Mouse (Mus musculus) forebrain, postnatal 0 days (tissue): Measurements from ENCODE around the gene Foxi2. TPM values are rescaled to one million over a fixed set of nuclear protein-coding genes. Genes with fewer than 3 reads are reported as not detected.

Experiments used
- ATAC-seq: fragments of 200-750 bp; cut with Nextera tagmentation; 2 replicates; pipeline ENCODE4 v1.8.0; 2017; ENCODE audit warnings: mild to moderate bottlenecking, moderate library complexity
- DNase-seq: peaks from one replicate; pipeline ENCODE4 v3.0.0-alpha.2; 2015
- H3K27ac ChIP-seq: fragments of 300-500 bp; sonication (generic); 2 replicates; pipeline ENCODE4 v1.5.1; 2014; ENCODE audit warnings: low read depth, mild to moderate bottlenecking, antibody characterized with exemption, low read length, moderate library complexity, mixed read lengths
- H3K27me3 ChIP-seq: fragments of 300-500 bp; sonication (generic); 2 replicates; pipeline ENCODE4 v1.6.1; 2014; ENCODE audit warnings: mild to moderate bottlenecking, low read length, mixed read lengths; ENCODE audit not compliant: insufficient read depth
- H3K36me3 ChIP-seq: fragments of 300-500 bp; sonication (generic); 2 replicates; pipeline ENCODE4 v1.6.1; 2014; ENCODE audit warnings: mild to moderate bottlenecking, moderate library complexity; ENCODE audit not compliant: insufficient read depth
- H3K4me1 ChIP-seq: fragments of 300-500 bp; sonication (generic); 2 replicates; pipeline ENCODE4 v1.6.1; 2014; ENCODE audit warnings: antibody characterized with exemption; ENCODE audit not compliant: insufficient read depth
- H3K4me2 ChIP-seq: fragments of 300-500 bp; sonication (generic); 2 replicates; pipeline ENCODE4 v1.6.1; 2014; ENCODE audit warnings: low read depth, mild to moderate bottlenecking, moderate library complexity
- H3K4me3 ChIP-seq: fragments of 300-500 bp; sonication (generic); 2 replicates; pipeline ENCODE4 v1.5.1; 2014; ENCODE audit warnings: low read depth, low read length, mixed read lengths
- H3K9ac ChIP-seq: fragments of 300-500 bp; sonication (generic); 2 replicates; pipeline ENCODE4 v1.6.1; 2014; ENCODE audit warnings: mild to moderate bottlenecking
- H3K9me3 ChIP-seq: fragments of 300-500 bp; sonication (generic); 2 replicates; pipeline ENCODE4 v1.6.1; 2016; ENCODE audit warnings: low read length
- CTCF ChIP-seq: sonication (generic); IDR thresholded peaks from 2 replicates; pipeline ENCODE4 v1.5.1; 2016; ENCODE audit warnings: antibody characterized with exemption, control low read depth, low read depth
- WGBS: fragments of 180-500 bp; shearing (Covaris S2); extraction: QIAGEN DNeasy Blood & Tissue Kit; methylation state at CpG from one replicate; pipeline ENCODE4 v1.1.7; 2014; 5-methylcytosine and 5-hydroxymethylcytosine counted together
- polyA plus RNA-seq: library from polyadenylated mRNA; unstranded; fragments of >200 nt; fragmentation: Nextera tagmentation; extraction: Ambion mirVana; gene quantifications from 2 replicates; pipeline ENCODE4 v1.2.1, GENCODE M21; 2015
- total RNA-seq: library from RNA; depleted of rRNA; stranded (reverse); fragments of >200 nt; gene quantifications from 2 replicates; pipeline ENCODE4 v1.2.3, GENCODE M21; 2014

Gene Foxi2
- total and polyA plus RNA-seq, 2 experiments from 2014 or later: 0.07 TPM; not detected in 1

GRCm38 (mm10) chr7:135394436-135394835 lies 15.7 kb upstream of the Foxi2 start:
- Histone ChIP-seq H3K27ac (no peak overlapping the region), H3K4me1 (no peaks in the 10 kb centered on the region), H3K4me2 (no peak overlapping the region), H3K9ac (no peak overlapping the region), H3K36me3 (no peaks in the 10 kb centered on the region), H3K27me3 (no peaks in the 10 kb centered on the region), H3K4me3 (no peak overlapping the region), H3K9me3 (no peaks in the 10 kb centered on the region)
- DNase-seq (no peak), ATAC-seq (no peak)
- 78% methylated on average over 3 of the region's 3 CpGs for WGBS
- TF ChIP-seq CTCF: 0 out of 2 replicates have a peak, but pooled peaks have one; percentile 2

- TF ChIP-seq CTCF: no peak
- H3K27me3 ChIP-seq: no peaks in the 10 kb centered on the region
Measured at GRCm38 (mm10) chr7:135395242-135395641, 14.9 kb upstream of the Foxi2 start.

GRCm38 (mm10) chr7:135397096-135397495 lies 13.0 kb upstream of the Foxi2 start:
- Histone ChIP-seq H3K4me2 (no peak overlapping the region), H3K27me3 (no peaks in the 10 kb centered on the region), H3K4me3 (no peak overlapping the region), H3K36me3 (no peaks in the 10 kb centered on the region), H3K4me1 (no peaks in the 10 kb centered on the region), H3K9me3 (no peaks in the 10 kb centered on the region), H3K9ac (no peak overlapping the region), H3K27ac (no peak overlapping the region)
- TF ChIP-seq CTCF: no peak
- ATAC-seq (no peak), DNase-seq (no peak)
- WGBS: 73% methylated on average over 6 of the region's 6 CpGs

More at GRCm38 (mm10) chr7:135395242-135395641, 14.9 kb upstream of the Foxi2 start:
- Histone ChIP-seq H3K9me3 (no peaks in the 10 kb centered on the region), H3K4me3 (no peak overlapping the region), H3K9ac (no peak overlapping the region), H3K27ac (no peak overlapping the region), H3K4me2 (no peak overlapping the region), H3K36me3 (no peaks in the 10 kb centered on the region), H3K4me1 (no peaks in the 10 kb centered on the region)
- DNase-seq (no peak), ATAC-seq (no peak)

- ATAC-seq (no peak), DNase-seq (no peak)
- no peaks in the 10 kb centered on the region for H3K27me3 ChIP-seq
- H3K9ac ChIP-seq: no peak overlapping the region
- TF ChIP-seq CTCF: no peak
- H3K9me3 ChIP-seq: no peaks in the 10 kb centered on the region
- no peak overlapping the region for H3K27ac ChIP-seq
- H3K4me2 ChIP-seq: no peak overlapping the region
- no peaks in the 10 kb centered on the region for H3K4me1 ChIP-seq
- H3K36me3 ChIP-seq: no peaks in the 10 kb centered on the region
- no peak overlapping the region for H3K4me3 ChIP-seq
- WGBS: 37% methylated on average over 5 of the region's 5 CpGs
Measured at GRCm38 (mm10) chr7:135397874-135398273, 12.2 kb upstream of the Foxi2 start.

DNA sequence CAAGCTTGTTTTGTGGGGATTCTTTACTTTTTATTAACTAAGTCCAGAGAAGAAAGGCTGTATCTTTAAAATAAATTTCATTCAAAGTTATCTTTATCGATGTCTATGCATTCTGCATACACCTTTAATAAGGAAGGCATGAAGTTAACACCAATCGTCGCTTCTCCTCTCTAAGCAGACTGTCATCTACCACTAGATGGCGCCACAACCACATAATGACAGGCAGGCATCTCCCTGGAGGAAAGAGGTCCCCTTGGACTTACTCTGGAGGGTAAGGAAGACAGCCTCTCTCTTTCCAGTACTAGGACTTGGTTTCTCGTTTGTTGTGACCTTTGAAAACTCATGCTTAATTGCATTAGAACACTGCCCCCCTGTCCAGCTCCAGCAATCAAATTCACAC lies 6.7 kb upstream of the Foxi2 start:
- no peaks in the 10 kb centered on the region for H3K4me1 ChIP-seq
- H3K27ac ChIP-seq: no peak overlapping the region
- peak; percentile 90 for DNase-seq
- H3K4me2 ChIP-seq: no peak overlapping the region
- H3K4me3 ChIP-seq: no peak overlapping the region
- peak; percentile 68 for ATAC-seq
- no peaks in the 10 kb centered on the region for H3K9me3 ChIP-seq
- no peaks in the 10 kb centered on the region for H3K36me3 ChIP-seq
- WGBS: 6% methylated on average over 5 of the region's 5 CpGs
- H3K9ac ChIP-seq: no peak overlapping the region
- H3K27me3 ChIP-seq: no peaks in the 10 kb centered on the region
- peak; percentile 93 for TF ChIP-seq CTCF

GRCm38 (mm10) chr7:135406761-135407160 lies 3.3 kb upstream of the Foxi2 start:
- H3K4me2 ChIP-seq: no peak overlapping the region
- WGBS: 76% methylated on average over 3 of the region's 3 CpGs
- no peak overlapping the region for H3K9ac ChIP-seq
- H3K4me3 ChIP-seq: no peak overlapping the region
- no peak for TF ChIP-seq CTCF
- ATAC-seq (no peak), DNase-seq (no peak)
- H3K27ac ChIP-seq: no peak overlapping the region
- H3K27me3 ChIP-seq: peaks cover 15% of the 10 kb centered on the region
- H3K9me3 ChIP-seq: no peaks in the 10 kb centered on the region
- H3K4me1 ChIP-seq: no peaks in the 10 kb centered on the region
- no peaks in the 10 kb centered on the region for H3K36me3 ChIP-seq

- Histone ChIP-seq H3K36me3 (no peaks in the 10 kb centered on the region), H3K27me3 (peaks cover 28% of the 10 kb centered on the region), H3K27ac (no peak overlapping the region), H3K9me3 (no peaks in the 10 kb centered on the region), H3K4me2 (no peak overlapping the region), H3K9ac (no peak overlapping the region), H3K4me1 (no peaks in the 10 kb centered on the region), H3K4me3 (no peak overlapping the region)
- peak; percentile 37 for TF ChIP-seq CTCF
- ATAC-seq (no peak), DNase-seq (no peak)
- WGBS: 67% methylated on average over 3 of the region's 3 CpGs
Measured at GRCm38 (mm10) chr7:135408501-135408900, 1.6 kb upstream of the Foxi2 start.

GRCm38 (mm10) chr7:135412357-135412756 lies 2.2 kb downstream of the Foxi2 start:
- Histone ChIP-seq H3K9ac (no peak overlapping the region), H3K9me3 (no peaks in the 10 kb centered on the region), H3K27me3 (peaks cover 28% of the 10 kb centered on the region), H3K4me2 (no peak overlapping the region), H3K36me3 (no peaks in the 10 kb centered on the region), H3K4me1 (no peaks in the 10 kb centered on the region), H3K4me3 (no peak overlapping the region), H3K27ac (no peak overlapping the region)
- TF ChIP-seq CTCF: no peak
- DNase-seq: no peak
- WGBS: 71% methylated on average over 6 of the region's 6 CpGs
- ATAC-seq: no peak
